Comparison of ENCODE assay signal across 12 mouse cellular contexts in the genomic region with DNA sequence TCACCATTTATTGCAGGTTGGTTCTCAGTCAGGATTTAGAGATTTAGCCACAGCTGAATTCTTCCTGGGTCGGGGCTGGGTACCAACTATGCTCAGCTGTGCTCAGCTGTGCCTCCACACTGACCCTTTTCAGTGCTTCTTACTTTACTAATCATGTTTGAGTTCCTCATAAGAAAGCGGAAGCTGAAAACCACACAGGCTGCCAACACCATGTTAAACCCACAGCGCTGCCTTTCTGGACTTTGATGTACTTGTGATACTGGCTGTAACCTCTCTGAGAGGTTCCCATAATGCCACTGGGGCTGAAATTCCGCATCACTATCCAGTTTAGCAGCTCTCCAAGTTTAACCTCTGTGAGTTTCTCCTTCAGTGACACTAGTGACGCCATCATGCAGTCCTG. TPM values are rescaled to one million over a fixed set of nuclear protein-coding genes. Genes with fewer than 3 reads are reported as not detected.
DNase-seq lines count a peak whose midpoint lies in the region; ATAC-seq lines count a peak whose summit lies in the region.
"Had no signal": no experiment of that assay in that cellular context is flagged by ENCODE, and none has a peak within 500 bp of the region (broad histone marks: within the 10 kb centered on the region; RNA-seq: fewer than 3 reads in every experiment).

No protein-coding gene starts in this region.

- no peak overlapping the region for H3K4me2 ChIP-seq in liver, embryonic 11.5 days
- H3K4me2 ChIP-seq: intestine, embryonic 15.5 days; neural tube, embryonic 12.5 days had no signal

- H3K4me3 ChIP-seq in liver, embryonic 11.5 days (ENCODE audit: low read depth, low read length): no peak overlapping the region
- H3K4me3 ChIP-seq: intestine, embryonic 15.5 days; layer of hippocampus, adult 2 months; neural tube, embryonic 12.5 days had no signal

- H3K27ac ChIP-seq in liver, embryonic 11.5 days (ENCODE audit: low read depth, low read length): no peak overlapping the region
- H3K27ac ChIP-seq: intestine, embryonic 15.5 days; layer of hippocampus, adult 2 months; neural tube, embryonic 12.5 days had no signal

- ATAC-seq in liver, embryonic 11.5 days (replicated peaks; ENCODE audit: low FRiP score): no peak
- ATAC-seq: intestine, embryonic 15.5 days had no signal

- H3K9me3 ChIP-seq in liver, embryonic 11.5 days (ENCODE audit: control insufficient read depth, low read length): no peaks in the 10 kb centered on the region
- H3K9me3 ChIP-seq: intestine, embryonic 15.5 days; neural tube, embryonic 12.5 days had no signal

- no peaks in the 10 kb centered on the region for H3K4me1 ChIP-seq in liver, embryonic 11.5 days (replicated peaks; ENCODE audit: control insufficient read depth, insufficient read depth, low read length)
- H3K4me1 ChIP-seq: neural tube, embryonic 12.5 days had no signal

- DNase-seq in liver: peak; percentile 23
- no peak for DNase-seq in liver, embryonic 11.5 days (ENCODE audit: low spot score)
- DNase-seq in c-Kit-positive CD71-negative TER-119-negative erythroid progenitor cells, embryonic 14.5 days (ENCODE audit: low read depth): peak; percentile 51
- DNase-seq in natural killer cell, adult 2 months (ENCODE audit: low spot score in 2 of 2): peak; percentile 79 to 81
- peak; percentile 55 for DNase-seq in thymus, postnatal 25 days
- DNase-seq in cerebellum, postnatal 36 days: no peak
- no peak for DNase-seq in right cerebral cortex, postnatal 14 days
- no peak for DNase-seq in ovary, postnatal 14 days (ENCODE audit: low spot score)
- DNase-seq: cerebellum, adult 8-10 months had no signal

- H3K9ac ChIP-seq in liver, embryonic 11.5 days (ENCODE audit: low read depth, low read length): no peak overlapping the region
- H3K9ac ChIP-seq: intestine, embryonic 15.5 days; neural tube, embryonic 12.5 days had no signal

- 57% methylated on average over 5 of the region's 5 CpGs for WGBS in liver, embryonic 11.5 days

- H3K27me3 ChIP-seq in liver, embryonic 11.5 days (replicated peaks; ENCODE audit: control insufficient read depth, insufficient read depth, low read length): no peaks in the 10 kb centered on the region
- H3K27me3 ChIP-seq: intestine, embryonic 15.5 days; neural tube, embryonic 12.5 days had no signal

- no peaks in the 10 kb centered on the region for H3K36me3 ChIP-seq in liver, embryonic 11.5 days (ENCODE audit: control insufficient read depth, insufficient read depth, low read length)

RNA-seq across cellular contexts. Expression of gene Adora2a, which starts 34.0 kb away (rescaled TPM):
- 5.1 and 6.0 TPM in 2 replicates for polyA plus RNA-seq in liver, embryonic 11.5 days (2014; fragmentation: Nextera tagmentation; extraction: Ambion mirVana)

Comparison
In these comparisons a context has a peak if more than half of its experiments do, and no peak if none do; other contexts are left out.
1. DNase-seq: peak in liver (single experiment), c-Kit-positive CD71-negative TER-119-negative erythroid progenitor cells, embryonic 14.5 days (single experiment), natural killer cell, adult 2 months (2 of 2) and thymus, postnatal 25 days (single experiment); none in liver, embryonic 11.5 days (single experiment), cerebellum, postnatal 36 days (0 of 2), right cerebral cortex, postnatal 14 days (single experiment) and ovary, postnatal 14 days (single experiment).